Mouse (Mus musculus) embryonic facial prominence, embryonic 14.5 days (tissue): ENCODE results near the gene Gm40460. TPM values are rescaled to one million over a fixed set of nuclear protein-coding genes. Genes with fewer than 3 reads are reported as not detected.
"Not testable (repeated sequence)": the region's sequence is repeated elsewhere in the genome, so short reads cannot be mapped to it uniquely, and the experiment has no call there.

Experiments used
- ATAC-seq: fragments of 200-750 bp; cut with Nextera tagmentation; 2 replicates; pipeline ENCODE4 v1.8.0; 2017; ENCODE audit warnings: low read depth, moderate number of reproducible peaks, moderate TSS enrichment
- DNase-seq: peaks from one replicate; pipeline ENCODE4 v3.0.0-alpha.2; 2015; ENCODE audit warnings: low spot score
- H3K27ac ChIP-seq: fragments of 300-500 bp; sonication (generic); replicated peaks from 2 replicates; pipeline ENCODE4 v1.5.1; 2014; ENCODE audit warnings: low read depth, mild to moderate bottlenecking, low read length, moderate library complexity
- H3K27me3 ChIP-seq: fragments of 300-500 bp; sonication (generic); replicated peaks from 2 replicates; pipeline ENCODE4 v1.6.1; 2014; ENCODE audit warnings: low read length; ENCODE audit not compliant: control insufficient read depth, insufficient read depth
- H3K36me3 ChIP-seq: fragments of 300-500 bp; sonication (generic); 2 replicates; pipeline ENCODE4 v1.6.1; 2014; ENCODE audit warnings: low read length, mixed read lengths; ENCODE audit not compliant: control insufficient read depth, insufficient read depth
- H3K4me1 ChIP-seq: fragments of 300-500 bp; sonication (generic); 2 replicates; pipeline ENCODE4 v1.6.1; 2014; ENCODE audit warnings: antibody characterized with exemption, low read length; ENCODE audit not compliant: control insufficient read depth, insufficient read depth
- H3K4me2 ChIP-seq: fragments of 300-500 bp; sonication (generic); 2 replicates; pipeline ENCODE4 v1.6.1; 2014; ENCODE audit warnings: low read depth, mild to moderate bottlenecking, low read length, moderate library complexity, mixed read lengths
- H3K4me3 ChIP-seq: fragments of 300-500 bp; sonication (generic); 2 replicates; pipeline ENCODE4 v1.5.1; 2014; ENCODE audit warnings: low read depth, mild to moderate bottlenecking, low read length
- H3K9ac ChIP-seq: fragments of 300-500 bp; sonication (generic); 2 replicates; pipeline ENCODE4 v1.6.1; 2014; ENCODE audit warnings: low read depth, mild to moderate bottlenecking, low read length, moderate library complexity, mixed read lengths
- H3K9me3 ChIP-seq: fragments of 300-500 bp; sonication (generic); 2 replicates; pipeline ENCODE4 v1.6.1; 2016; ENCODE audit warnings: low read length; ENCODE audit not compliant: control insufficient read depth
- WGBS: fragments of 180-500 bp; shearing (Covaris S2); extraction: QIAGEN DNeasy Blood & Tissue Kit; methylation state at CpG from one replicate; pipeline ENCODE4 v1.1.7; 2014; 5-methylcytosine and 5-hydroxymethylcytosine counted together
- polyA plus RNA-seq: library from polyadenylated mRNA; unstranded; fragments of >200 nt; fragmentation: Nextera tagmentation; extraction: Ambion mirVana; gene quantifications from 2 replicates; pipeline ENCODE4 v1.2.1, GENCODE M21; 2014

The Gm40460 gene
- polyA plus RNA-seq, 1 experiment from 2014 or later = not detected

GRCm38 (mm10) chr7:142206891-142207290, 34.0 kb downstream of the Gm40460 start:
- not testable (repeated sequence) for DNase-seq, H3K4me2 ChIP-seq, H3K9me3 ChIP-seq, H3K27ac ChIP-seq, H3K9ac ChIP-seq, H3K4me1 ChIP-seq, ATAC-seq, H3K27me3 ChIP-seq, H3K36me3 ChIP-seq, H3K4me3 ChIP-seq
- whole genome bisulfite sequencing = 74% methylated on average over 5 of the region's 5 CpGs

DNA sequence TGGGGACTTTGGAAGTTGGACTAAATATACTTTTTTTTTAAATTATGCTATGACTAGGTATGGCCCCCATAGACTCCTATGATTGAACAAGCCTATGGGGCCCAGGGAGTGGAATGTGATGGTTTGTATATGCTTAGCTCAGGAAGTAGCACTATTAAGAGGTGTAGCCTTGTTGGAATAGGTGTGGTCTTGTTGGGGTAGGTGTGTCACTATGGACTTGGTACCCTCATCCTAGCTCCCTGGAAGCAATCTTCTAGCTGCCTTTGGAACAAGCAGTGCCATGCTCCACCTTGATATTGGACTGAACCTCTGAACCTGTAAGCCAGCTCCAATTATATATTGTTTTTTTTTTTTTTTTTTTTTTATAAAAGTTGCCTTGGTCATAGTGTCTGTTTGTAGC, 35.4 kb downstream of the Gm40460 start:
- no peaks in the 10 kb centered on the region for H3K9me3 ChIP-seq
- DNase-seq = no peak
- H3K27me3 ChIP-seq = no peaks in the 10 kb centered on the region
- H3K27ac ChIP-seq = no peak overlapping the region
- no peaks in the 10 kb centered on the region for H3K4me1 ChIP-seq
- no peaks in the 10 kb centered on the region for H3K36me3 ChIP-seq
- no peak for ATAC-seq
- no peak overlapping the region for H3K4me3 ChIP-seq
- no peak overlapping the region for H3K4me2 ChIP-seq
- no peak overlapping the region for H3K9ac ChIP-seq

DNA sequence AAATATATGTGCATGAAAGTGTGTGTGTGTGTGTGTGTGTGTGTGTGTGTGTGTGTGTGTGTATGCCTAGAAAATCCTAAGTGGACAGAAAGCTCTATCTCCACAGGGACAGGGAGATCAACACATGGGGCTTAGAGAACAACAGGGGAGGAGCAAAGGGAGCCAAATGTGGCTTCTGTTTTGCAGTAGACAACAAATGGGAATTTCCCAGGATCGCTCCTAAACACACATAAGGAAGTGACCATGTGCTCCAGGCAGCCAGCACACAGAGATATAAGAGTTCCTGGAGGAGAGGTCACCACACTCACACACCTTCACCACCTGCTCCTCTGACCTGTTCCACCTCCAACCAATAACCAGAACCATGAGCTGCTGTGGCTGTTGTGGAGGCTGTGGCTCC, 39.8 kb downstream of the Gm40460 start, which contains the start of gene Krtap5-3:
Gene Krtap5-3, plus strand, starts transcription at position 301 of the 400 bp plus-strand sequence.
- no peak within 1 kb of the TSS for H3K27ac ChIP-seq
- H3K36me3 ChIP-seq = no peaks in the 10 kb centered on the region
- no peaks in the 10 kb centered on the region for H3K9me3 ChIP-seq
- H3K4me1 ChIP-seq = no peaks in the 10 kb centered on the region
- H3K27me3 ChIP-seq = no peaks in the 10 kb centered on the region
- H3K9ac ChIP-seq = no peak within 1 kb of the TSS
- 53% methylated on average over 1 of the region's 1 CpGs for WGBS
- DNase-seq (no peak), ATAC-seq (no peak)
- no peak within 1 kb of the TSS for H3K4me3 ChIP-seq
- H3K4me2 ChIP-seq = no peak within 1 kb of the TSS

DNA sequence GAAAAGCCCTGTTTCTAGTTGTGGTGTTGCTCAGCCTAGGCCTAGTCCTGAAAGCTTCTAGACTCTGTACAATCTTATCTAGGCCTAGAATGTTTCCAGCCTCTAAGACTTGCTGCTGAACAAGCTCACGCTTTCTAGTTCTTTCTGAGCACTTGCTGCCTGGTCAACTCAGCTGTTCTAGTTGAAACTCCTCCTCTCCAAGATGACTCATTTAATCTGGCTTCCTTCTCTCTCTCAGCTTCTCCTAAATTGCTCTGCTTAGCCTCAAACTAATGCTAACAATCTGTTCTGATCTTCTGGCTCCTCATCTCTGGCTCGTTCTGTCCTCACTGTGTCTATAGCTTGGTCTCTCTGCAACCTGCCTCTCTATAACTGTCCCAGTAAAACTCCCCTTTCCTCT, 42.1 kb downstream of the Gm40460 start:
- no peak overlapping the region for H3K27ac ChIP-seq
- no peaks in the 10 kb centered on the region for H3K36me3 ChIP-seq
- no peak overlapping the region for H3K4me2 ChIP-seq
- no peak overlapping the region for H3K4me3 ChIP-seq
- no peak for DNase-seq
- ATAC-seq = no peak
- 67% methylated on average over 2 of the region's 2 CpGs for WGBS
- no peak overlapping the region for H3K9ac ChIP-seq
- H3K4me1 ChIP-seq = no peaks in the 10 kb centered on the region
- no peaks in the 10 kb centered on the region for H3K9me3 ChIP-seq
- no peaks in the 10 kb centered on the region for H3K27me3 ChIP-seq

Other genes with a start within 250 kb of the Gm40460 start
- gene Mob2, start 180.0 kb downstream of the Gm40460 start, polyA plus RNA-seq = 65.8 and 68.4 TPM in 2 replicates
- 7.1 and 11.1 TPM in 2 replicates for gene Dusp8, start 145.2 kb downstream of the Gm40460 start, polyA plus RNA-seq
- gene Gm45618, start 120.3 kb downstream of the Gm40460 start, polyA plus RNA-seq = 0.28 TPM in 1 of 2 replicates, not detected in the other
- not detected in 2 replicates for gene Gm39115, start 105.0 kb downstream of the Gm40460 start, polyA plus RNA-seq
- gene Gm45337, start 96.5 kb downstream of the Gm40460 start, polyA plus RNA-seq = not detected in 2 replicates
- gene Gm29735, start 84.0 kb downstream of the Gm40460 start, polyA plus RNA-seq = not detected in 2 replicates
- gene Gm4553, start 75.3 kb downstream of the Gm40460 start, polyA plus RNA-seq = not detected in 2 replicates
- not detected in 2 replicates for gene Krtap5-2, start 65.1 kb downstream of the Gm40460 start, polyA plus RNA-seq
- gene Gm10153, start 50.7 kb downstream of the Gm40460 start, polyA plus RNA-seq = not detected in 2 replicates
- gene Krtap5-3, start 39.7 kb downstream of the Gm40460 start, polyA plus RNA-seq = not detected in 2 replicates
- not detected in 2 replicates for gene Gm7579, start 29.2 kb downstream of the Gm40460 start, polyA plus RNA-seq
- gene Krtap5-5, start 11.1 kb downstream of the Gm40460 start, polyA plus RNA-seq = 0.19 TPM in 1 of 2 replicates, not detected in the other
- gene Gm2431, start 17.3 kb upstream of the Gm40460 start, polyA plus RNA-seq = not detected in 2 replicates
- gene Gm4559, start 33.3 kb upstream of the Gm40460 start, polyA plus RNA-seq = not detected in 2 replicates
- not detected in 2 replicates for gene Krtap5-1, start 56.0 kb upstream of the Gm40460 start, polyA plus RNA-seq
- not detected in 2 replicates for gene Krtap5-4, start 62.5 kb upstream of the Gm40460 start, polyA plus RNA-seq
- 3.0 and 3.3 TPM in 2 replicates for gene Ifitm10, start 132.7 kb upstream of the Gm40460 start, polyA plus RNA-seq
- 0.46 TPM in 1 of 2 replicates, not detected in the other for gene Gm49369, start 141.6 kb upstream of the Gm40460 start, polyA plus RNA-seq
- gene Ctsd, start 147.0 kb upstream of the Gm40460 start, polyA plus RNA-seq = 342 and 350 TPM in 2 replicates
- gene Syt8, start 193.8 kb upstream of the Gm40460 start, polyA plus RNA-seq = 1.9 and 3.9 TPM in 2 replicates
- 319 and 564 TPM in 2 replicates for gene Tnni2, start 200.7 kb upstream of the Gm40460 start, polyA plus RNA-seq
- gene Lsp1, start 219.7 kb upstream of the Gm40460 start, polyA plus RNA-seq = 40.1 and 42.6 TPM in 2 replicates